Mouse (Mus musculus) T-helper 17 cell (primary cell): ENCODE results near the gene Arhgap21.

Experiments
- in situ Hi-C, 2 experiments: fragments of 300-600 bp; cut with MboI, MseI; formaldehyde crosslinking; loops; 1 replicate in 1 of 2; 2 replicates in 1 of 2; pipeline ENCODE4 v1.15.1; 2025; ENCODE audit warnings: high pct_unique_total_duplicates in 2 of 2

Gene Arhgap21

GRCm38 (mm10) chr2:20905411-20905810 lies 63.3 kb downstream of the Arhgap21 start:
- in situ Hi-C loops: loop anchor here in 1 of 2 experiments (10.0 kb wide), 1 partner anchor 59 kb away; the partner anchor contains the start of gene Arhgap21

- in situ Hi-C loops: loop anchor here in 1 of 2 experiments (5.0 to 10.0 kb wide), 2 partner anchors 62 to 304 kb away; partner anchors contain the start of genes Arhgap21, Enkur and Thnsl1
Observed at GRCm38 (mm10) chr2:20902981-20903645, 65.6 kb downstream of the Arhgap21 start.

GRCm38 (mm10) chr2:20901916-20902315 lies 66.8 kb downstream of the Arhgap21 start:
- in situ Hi-C loops: loop anchor here in 1 of 2 experiments (5.0 to 10.0 kb wide), 2 partner anchors 63 to 305 kb away; partner anchors contain the start of genes Arhgap21, Enkur and Thnsl1

- in situ Hi-C loops: loop anchor here in 1 of 2 experiments (5.0 to 10.0 kb wide), 2 partner anchors 286 to 358 kb away; no protein-coding TSS in a partner anchor
Observed at GRCm38 (mm10) chr2:20899301-20899700, 69.4 kb downstream of the Arhgap21 start.

- in situ Hi-C loops: loop anchor here in 1 of 2 experiments (5.0 to 10.0 kb wide), 2 partner anchors 286 to 359 kb away; no protein-coding TSS in a partner anchor
Observed at GRCm38 (mm10) chr2:20898684-20899083, 70.0 kb downstream of the Arhgap21 start.

- in situ Hi-C loops: loop anchor here in 1 of 2 experiments (5.0 to 10.0 kb wide), 2 partner anchors 288 to 361 kb away; no protein-coding TSS in a partner anchor
Observed at GRCm38 (mm10) chr2:20896446-20896845, 72.2 kb downstream of the Arhgap21 start.

- in situ Hi-C loops: loop anchor here (5.0 to 10.0 kb wide), 2 partner anchors 291 to 298 kb away; no protein-coding TSS in a partner anchor
Observed at GRCm38 (mm10) chr2:20894100-20894690, 74.5 kb downstream of the Arhgap21 start.

GRCm38 (mm10) chr2:20888751-20889150 lies 79.9 kb downstream of the Arhgap21 start:
- in situ Hi-C loops: no loop called here

GRCm38 (mm10) chr2:20883288-20883687 lies 85.4 kb downstream of the Arhgap21 start:
- in situ Hi-C loops: no loop called here

- in situ Hi-C loops: loop anchor here in 1 of 2 experiments (10.0 kb wide), 1 partner anchor 1795 kb away; no protein-coding TSS in a partner anchor
Observed at GRCm38 (mm10) chr2:20879877-20880605, 88.6 kb downstream of the Arhgap21 start.

- in situ Hi-C loops: loop anchor here (10.0 to 25.0 kb wide), 2 partner anchors 1038 to 1800 kb away; no protein-coding TSS in a partner anchor
Observed at GRCm38 (mm10) chr2:20874621-20875020, 94.1 kb downstream of the Arhgap21 start.

GRCm38 (mm10) chr2:20869212-20869965 lies 99.3 kb downstream of the Arhgap21 start:
- in situ Hi-C loops: loop anchor here (10.0 to 25.0 kb wide), 3 partner anchors 1043 to 1985 kb away; no protein-coding TSS in a partner anchor

GRCm38 (mm10) chr2:20868052-20868451 lies 100.6 kb downstream of the Arhgap21 start:
- in situ Hi-C loops: loop anchor here (10.0 to 25.0 kb wide), 3 partner anchors 1044 to 1983 kb away; no protein-coding TSS in a partner anchor

- in situ Hi-C loops: loop anchor here (10.0 to 25.0 kb wide), 3 partner anchors 1047 to 1981 kb away; no protein-coding TSS in a partner anchor
Observed at GRCm38 (mm10) chr2:20865795-20866194, 102.9 kb downstream of the Arhgap21 start.

- in situ Hi-C loops: loop anchor here (5.0 to 25.0 kb wide), 4 partner anchors 58 to 1980 kb away; no protein-coding TSS in a partner anchor
Observed at GRCm38 (mm10) chr2:20864569-20864968, 104.1 kb downstream of the Arhgap21 start.

- in situ Hi-C loops: loop anchor here (5.0 to 25.0 kb wide), 4 partner anchors 62 to 1976 kb away; no protein-coding TSS in a partner anchor
Observed at GRCm38 (mm10) chr2:20860756-20861155, 107.9 kb downstream of the Arhgap21 start.

- in situ Hi-C loops: no loop called here
Observed at GRCm38 (mm10) chr2:20849346-20849745, 119.3 kb downstream of the Arhgap21 start.

- in situ Hi-C loops: no loop called here
Observed at GRCm38 (mm10) chr2:20831608-20832406, 136.9 kb downstream of the Arhgap21 start.

- in situ Hi-C loops: no loop called here
Observed at GRCm38 (mm10) chr2:20830882-20831281, 137.8 kb downstream of the Arhgap21 start.
